Mouse (Mus musculus) bone marrow, adult 2 months (tissue): ENCODE results near the gene Klhl42.

Experiments
- CTCF ChIP-seq: fragments of 200-500 bp; IDR thresholded peaks from 2 replicates; pipeline ENCODE4 v1.5.1; 2011; ENCODE audit warnings: low read length, control low read depth; ENCODE audit not compliant: control insufficient read depth, insufficient read depth
- POLR2A ChIP-seq: fragments of 200-500 bp; IDR thresholded peaks from 2 replicates; pipeline ENCODE4 v1.6.1; 2011; ENCODE audit warnings: low read depth, mild to moderate bottlenecking, control low read depth, low read length, borderline replicate concordance; ENCODE audit not compliant: control insufficient read depth

DNA sequence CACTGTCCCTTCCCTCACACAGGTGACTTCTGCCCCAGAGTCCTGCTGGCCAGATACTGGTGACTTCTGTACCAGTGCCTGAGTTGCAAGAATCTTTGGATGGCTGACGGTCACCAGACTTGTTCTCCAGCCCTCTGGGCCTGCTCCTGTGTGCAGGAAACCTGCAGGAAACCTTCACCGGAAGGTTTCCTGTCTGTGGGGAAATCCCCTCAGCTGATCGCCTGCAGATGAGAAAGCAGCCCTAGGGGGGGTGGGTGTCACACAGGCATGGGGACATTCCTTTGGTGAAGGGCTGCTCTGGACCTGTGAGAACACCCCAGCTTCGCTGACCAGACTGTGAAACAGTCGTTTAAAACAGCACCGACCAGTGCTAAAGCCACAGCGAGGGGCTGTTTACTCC, 63.9 kb downstream of the Klhl42 start:
- no peak for TF ChIP-seq CTCF
- TF ChIP-seq POLR2A = no peak
